Mouse (Mus musculus): ENCODE measurements around the gene Txndc16.

DNA sequence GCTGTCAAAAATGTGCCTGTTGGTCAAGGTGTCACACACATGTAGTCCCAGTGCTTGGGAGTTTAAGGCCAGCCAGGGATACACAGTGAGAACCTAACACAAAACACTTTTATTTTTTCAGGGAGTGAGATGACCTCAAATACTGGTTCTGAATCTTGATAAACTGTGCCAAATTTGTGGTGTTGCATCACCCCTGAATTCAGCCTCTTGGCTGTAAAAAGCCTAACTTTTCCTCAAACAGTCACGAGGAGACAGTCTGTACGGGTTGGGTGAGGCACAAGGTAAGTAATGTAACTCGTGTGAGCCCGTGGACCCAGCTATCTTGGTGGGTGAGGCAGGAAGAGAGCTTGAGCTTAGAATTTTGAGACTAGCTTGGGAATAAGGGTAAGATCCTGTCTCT lies 130.1 kb downstream of the Txndc16 start:
- TF ChIP-seq SRF (IDR thresholded peaks at IDR 0.05; ENCODE audit: control insufficient read depth, insufficient read length, low read depth) (no peak), POLR2A (IDR thresholded peaks at IDR 0.05; ENCODE audit: insufficient read length, low read depth) (no peak), CEBPB (IDR thresholded peaks at IDR 0.05; ENCODE audit: insufficient read depth, poor library complexity, severe bottlenecking) (no peak), E2F4 (IDR thresholded peaks at IDR 0.05; ENCODE audit: insufficient read depth) (no peak), USF1 (IDR thresholded peaks at IDR 0.05; ENCODE audit: low read depth) (no peak)
